Mouse (Mus musculus) lung, adult 18-20 months (tissue): ENCODE measurements around the gene Cyp2j12.
"Not testable (repeated sequence)": the region's sequence is repeated elsewhere in the genome, so short reads cannot be mapped to it uniquely, and the experiment has no call there.

Experiments used
- DNase-seq, 2 experiments: peaks; one replicate each; pipeline ENCODE4 v3.0.0; 2022; ENCODE audit warnings: mixed read lengths in 2 of 2

Gene Cyp2j12

GRCm38 (mm10) chr4:96140732-96141467, at the start of gene Cyp2j12:
Gene Cyp2j12 (minus strand): TSS chr4:96141152.
- no peak for DNase-seq

GRCm38 (mm10) chr4:96189321-96189720, 48.4 kb upstream of the Cyp2j12 start:
- DNase-seq = not testable (repeated sequence)

GRCm38 (mm10) chr4:96188671-96189070, 47.7 kb upstream of the Cyp2j12 start:
- DNase-seq = not testable (repeated sequence)

GRCm38 (mm10) chr4:96188146-96188545, 47.2 kb upstream of the Cyp2j12 start:
- DNase-seq = not testable (repeated sequence)

- not testable (repeated sequence) for DNase-seq
Observed at GRCm38 (mm10) chr4:96184716-96185115, 43.8 kb upstream of the Cyp2j12 start.

GRCm38 (mm10) chr4:96162839-96163238, 21.9 kb upstream of the Cyp2j12 start:
- DNase-seq = no peak

GRCm38 (mm10) chr4:96161575-96161974, 20.6 kb upstream of the Cyp2j12 start:
- DNase-seq = no peak

GRCm38 (mm10) chr4:96139226-96139625, 1.7 kb downstream of the Cyp2j12 start:
- DNase-seq = no peak

- no peak for DNase-seq
Observed at GRCm38 (mm10) chr4:96134246-96134645, 6.7 kb downstream of the Cyp2j12 start.

- DNase-seq = no peak
Observed at GRCm38 (mm10) chr4:96096841-96097240, 44.1 kb downstream of the Cyp2j12 start.

- no peak for DNase-seq
Observed at GRCm38 (mm10) chr4:96091869-96092268, 49.1 kb downstream of the Cyp2j12 start.

- DNase-seq = not testable (repeated sequence)
Observed at GRCm38 (mm10) chr4:96089356-96090048, 51.5 kb downstream of the Cyp2j12 start.

- no peak for DNase-seq
Observed at GRCm38 (mm10) chr4:96078308-96078707, 62.6 kb downstream of the Cyp2j12 start.

- DNase-seq = no peak
Observed at GRCm38 (mm10) chr4:96077261-96078125, 63.5 kb downstream of the Cyp2j12 start, which contains the start of gene Cyp2j13. Gene Cyp2j13 (minus strand): TSS chr4:96077546.

GRCm38 (mm10) chr4:96062045-96062444, 78.9 kb downstream of the Cyp2j12 start:
- DNase-seq = no peak

GRCm38 (mm10) chr4:96060106-96060505, 80.8 kb downstream of the Cyp2j12 start:
- no peak for DNase-seq
